Mouse (Mus musculus) spleen, adult 18-20 months (tissue): ENCODE data around the gene Plch1.

ENCODE experiments used
- DNase-seq, 2 experiments: peaks; one replicate each; pipeline ENCODE4 v3.0.0; 2022; ENCODE audit warnings: mixed read lengths in 2 of 2

Plch1 gene

DNA sequence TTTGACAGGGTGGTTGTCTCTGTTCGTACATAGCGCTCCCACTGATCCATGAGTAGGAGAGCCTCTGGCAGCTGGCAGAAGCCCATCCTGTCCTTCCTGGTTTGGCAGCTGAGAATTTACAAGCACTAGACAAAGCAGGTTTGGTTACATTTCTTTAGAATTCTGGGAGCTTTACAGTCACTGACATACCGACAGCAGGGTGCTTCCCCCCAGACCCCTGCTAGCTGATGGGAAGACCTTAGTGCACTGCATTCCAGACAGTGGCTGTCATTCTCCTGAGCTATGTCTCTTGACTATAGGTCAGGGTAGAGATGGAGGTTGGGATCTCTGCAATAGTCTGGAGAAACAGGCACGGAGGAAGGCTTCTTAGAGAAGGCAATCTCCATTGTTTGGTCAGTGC is 230.5 kb downstream of the Plch1 start:
- DNase-seq = no peak

DNA sequence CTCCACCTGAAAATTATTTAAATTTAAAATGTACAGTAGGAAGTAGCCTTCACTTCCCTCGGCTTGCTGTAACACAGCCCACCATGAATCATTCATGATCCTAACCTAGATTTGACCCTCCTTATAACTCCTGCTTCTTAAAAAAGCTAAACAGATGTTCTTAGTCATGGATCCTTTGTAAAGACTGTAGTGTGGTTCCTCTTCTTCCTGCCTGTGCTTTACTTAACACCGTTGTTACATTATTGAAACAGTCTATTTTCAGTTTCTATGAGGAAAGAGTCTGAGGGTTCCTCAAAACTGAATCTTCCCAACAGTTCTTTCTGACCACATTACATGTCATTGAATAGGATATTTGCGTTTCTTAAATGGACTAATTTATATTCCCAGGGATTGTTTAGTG is 234.0 kb downstream of the Plch1 start:
- no peak for DNase-seq

DNA sequence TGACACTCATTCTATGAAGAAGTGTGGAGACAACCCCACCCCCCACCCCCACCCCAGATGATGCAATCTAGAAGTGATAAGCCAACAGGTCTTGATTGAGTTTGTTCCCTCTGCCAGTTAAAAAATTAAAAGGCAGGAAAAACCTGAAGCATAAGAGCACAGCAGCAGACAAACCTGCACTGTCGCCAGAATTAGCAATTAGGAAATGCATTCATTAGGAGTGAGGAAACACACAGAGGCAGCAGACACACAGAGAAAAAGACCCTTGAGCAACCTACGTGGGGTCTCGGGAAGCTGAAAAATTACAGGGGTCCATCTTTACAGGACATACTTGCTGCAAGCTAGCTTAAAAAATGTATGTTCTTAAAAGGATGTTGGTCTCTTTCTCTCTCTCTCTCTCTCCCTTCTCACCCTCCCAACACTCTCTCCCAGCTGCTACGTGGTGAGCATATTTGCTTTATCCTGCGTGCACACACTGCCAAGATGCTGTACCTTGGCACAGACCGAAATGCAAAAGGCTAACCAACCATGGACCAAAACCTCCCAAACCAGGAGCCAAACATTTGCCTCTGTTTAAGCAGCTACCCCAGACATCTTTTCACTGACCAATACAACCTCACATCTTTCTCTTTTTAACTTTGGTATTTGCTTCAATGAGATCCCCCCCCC is 234.6 kb downstream of the Plch1 start:
- DNase-seq = no peak
